Mouse (Mus musculus): ENCODE results near the gene Timm44.

- no peak for TF ChIP-seq ZC3H11A (IDR thresholded peaks at IDR 0.05; ENCODE audit: borderline replicate concordance, low read depth, low read length)
- TF ChIP-seq HCFC1 (IDR thresholded peaks at IDR 0.05; ENCODE audit: borderline replicate concordance, insufficient read depth, low read length): no peak
These were observed 39.1 kb upstream of the Timm44 start for GRCm38 (mm10) chr8:4314852-4315251.
